Mouse (Mus musculus) thymus, adult 2 months (tissue): ENCODE measurements around the gene Nxph1. TPM values are rescaled to one million over a fixed set of nuclear protein-coding genes. Genes with fewer than 3 reads are reported as not detected.

Source experiments
- DNase-seq: peaks from one replicate; pipeline ENCODE4 v3.0.0; 2021
- H3K27ac ChIP-seq: fragments of 200-500 bp; 2 replicates; pipeline ENCODE4 v1.5.1; 2012; ENCODE audit warnings: low read length, control low read depth; ENCODE audit not compliant: control insufficient read depth, insufficient read depth
- H3K27me3 ChIP-seq: fragments of 200-500 bp; 2 replicates; pipeline ENCODE4 v1.6.1; 2012; ENCODE audit warnings: mild to moderate bottlenecking, low read length, moderate library complexity, mixed read lengths; ENCODE audit not compliant: control insufficient read depth, insufficient read depth
- H3K36me3 ChIP-seq: fragments of 200-500 bp; 2 replicates; pipeline ENCODE4 v1.6.1; 2012; ENCODE audit warnings: mild to moderate bottlenecking, low read length, moderate library complexity; ENCODE audit not compliant: control insufficient read depth, insufficient read depth
- H3K4me1 ChIP-seq: fragments of 200-500 bp; replicated peaks from 2 replicates; pipeline ENCODE4 v1.6.1; 2012; ENCODE audit warnings: low read length; ENCODE audit not compliant: control insufficient read depth, insufficient read depth
- H3K4me3 ChIP-seq: fragments of 200-500 bp; 2 replicates; pipeline ENCODE4 v1.5.1; 2012; ENCODE audit warnings: mild to moderate bottlenecking, low read length, control low read depth, moderate library complexity; ENCODE audit not compliant: control insufficient read depth, insufficient read depth
- CTCF ChIP-seq: fragments of 200-500 bp; IDR thresholded peaks from 2 replicates; pipeline ENCODE4 v1.5.1; 2012; ENCODE audit warnings: mild to moderate bottlenecking, control low read depth, low read length, moderate library complexity, borderline replicate concordance; ENCODE audit not compliant: control insufficient read depth, poor library complexity, insufficient read depth; ENCODE audit errors: extremely low read depth
- POLR2A ChIP-seq: fragments of 200-500 bp; IDR thresholded peaks from 2 replicates; pipeline ENCODE4 v1.6.1; 2012; ENCODE audit warnings: mild to moderate bottlenecking, low read length, control low read depth, moderate library complexity; ENCODE audit not compliant: control insufficient read depth, poor library complexity, insufficient read depth; ENCODE audit errors: extremely low read depth
- WGBS: fragments of 180-500 bp; shearing (Covaris S2); methylation state at CpG from one replicate; pipeline ENCODE4 v1.1.7; 2018; 5-methylcytosine and 5-hydroxymethylcytosine counted together
- polyA plus RNA-seq: library from polyadenylated mRNA; depleted of rRNA; stranded (reverse); fragments of >200 nt; gene quantifications from 2 replicates; pipeline ENCODE4 v1.2.3, GENCODE M21; 2012

Gene Nxph1
- polyA plus RNA-seq, 1 experiment = 0.11 TPM

DNA sequence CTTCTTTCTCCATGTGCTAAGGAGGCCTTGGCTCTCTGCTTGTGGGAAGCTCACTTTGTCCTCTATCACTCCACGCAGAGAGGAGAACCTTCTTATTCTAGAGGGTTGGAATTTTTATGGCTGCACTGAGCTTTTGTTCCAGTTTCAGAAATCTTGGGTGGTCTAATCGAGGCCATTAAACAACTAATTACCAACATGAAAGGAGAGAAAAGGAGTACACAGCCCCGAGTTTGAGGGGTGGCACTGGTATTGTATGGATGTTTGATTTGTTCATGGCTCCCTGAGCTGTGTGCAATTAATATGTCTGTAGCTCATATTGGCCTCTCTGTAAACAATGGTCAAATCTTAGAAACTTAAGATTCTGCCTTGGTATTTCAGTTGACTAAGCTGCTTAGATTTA, 54.5 kb downstream of the Nxph1 start:
- Histone ChIP-seq H3K4me1 (no peaks in the 10 kb centered on the region), H3K27ac (no peak overlapping the region), H3K36me3 (no peaks in the 10 kb centered on the region), H3K27me3 (no peaks in the 10 kb centered on the region), H3K4me3 (no peak overlapping the region)
- WGBS = 61% methylated on average over 3 of the region's 3 CpGs
- TF ChIP-seq POLR2A (no peak), CTCF (no peak)
- DNase-seq = no peak

DNA sequence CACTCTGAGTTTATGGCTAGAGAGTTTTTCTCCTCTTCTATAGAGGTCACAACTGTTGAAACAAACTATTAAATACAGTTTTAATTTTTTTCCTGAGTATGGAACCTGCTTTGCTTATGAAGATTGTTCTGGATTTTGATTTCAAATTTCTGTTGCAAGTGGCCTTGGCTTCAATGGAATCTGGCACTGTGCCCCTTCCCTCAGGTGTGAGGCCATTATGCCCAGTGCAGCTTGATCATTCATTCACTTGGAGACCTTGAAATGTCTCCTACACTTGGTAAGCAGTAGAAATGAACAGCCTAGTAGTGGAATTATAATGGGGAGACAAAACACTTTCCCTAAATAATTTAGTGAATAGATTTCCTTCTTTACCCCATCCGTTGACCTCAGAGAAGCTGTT, 78.4 kb downstream of the Nxph1 start:
- Histone ChIP-seq H3K27ac (no peak overlapping the region), H3K4me3 (no peak overlapping the region), H3K4me1 (no peaks in the 10 kb centered on the region), H3K36me3 (no peaks in the 10 kb centered on the region), H3K27me3 (no peaks in the 10 kb centered on the region)
- DNase-seq = no peak
- 98% methylated on average over 1 of the region's 1 CpGs for WGBS
- no peak for TF ChIP-seq CTCF
- TF ChIP-seq POLR2A = no peak

DNA sequence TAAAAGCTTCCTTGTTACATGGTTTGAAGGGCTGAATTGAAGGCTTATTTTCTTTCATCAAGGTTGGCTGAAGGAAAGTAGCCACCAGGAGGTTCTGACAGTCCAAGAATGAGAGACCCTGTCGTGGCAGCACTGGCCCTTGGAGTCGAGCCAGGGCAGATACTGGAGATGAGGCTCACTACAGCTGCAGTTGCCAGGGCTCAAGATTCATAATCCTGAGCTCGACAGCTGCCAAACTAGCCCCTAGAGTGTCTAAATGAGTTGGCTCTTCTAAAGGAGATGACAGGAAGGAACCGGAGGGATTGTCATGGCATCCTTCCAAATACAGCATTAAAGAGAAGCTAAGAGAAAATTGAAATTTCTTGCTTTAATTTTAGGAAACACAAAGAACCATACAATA, 78.9 kb downstream of the Nxph1 start:
- 81% methylated on average over 4 of the region's 4 CpGs for WGBS
- H3K27ac ChIP-seq = no peak overlapping the region
- H3K36me3 ChIP-seq = no peaks in the 10 kb centered on the region
- H3K4me3 ChIP-seq = no peak overlapping the region
- H3K27me3 ChIP-seq = no peaks in the 10 kb centered on the region
- DNase-seq = no peak
- no peaks in the 10 kb centered on the region for H3K4me1 ChIP-seq
- TF ChIP-seq POLR2A (no peak), CTCF (no peak)

DNA sequence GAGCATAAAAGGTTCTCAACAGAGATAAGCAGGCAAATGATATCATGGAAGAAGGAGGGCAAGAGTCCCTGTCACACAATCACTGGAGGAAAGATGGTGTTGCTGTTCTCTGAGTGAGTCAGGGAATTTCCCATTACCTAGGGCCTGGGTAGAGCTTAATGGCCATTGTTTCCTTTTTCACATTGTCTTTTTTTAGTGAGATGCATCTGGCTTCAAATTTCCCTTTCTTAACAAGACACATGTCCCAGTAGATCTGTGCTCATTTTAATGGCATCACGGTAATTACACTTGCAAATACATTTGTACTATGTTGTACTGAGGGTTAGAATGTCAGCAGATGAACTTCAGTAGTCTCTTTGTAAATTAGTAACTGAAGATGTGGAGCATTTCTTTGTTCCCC, 80.3 kb downstream of the Nxph1 start:
- 89% methylated on average over 1 of the region's 1 CpGs for WGBS
- DNase-seq = no peak
- Histone ChIP-seq H3K27me3 (no peaks in the 10 kb centered on the region), H3K36me3 (no peaks in the 10 kb centered on the region), H3K4me1 (no peaks in the 10 kb centered on the region), H3K27ac (no peak overlapping the region), H3K4me3 (no peak overlapping the region)
- TF ChIP-seq POLR2A = no peak
- no peak for TF ChIP-seq CTCF

DNA sequence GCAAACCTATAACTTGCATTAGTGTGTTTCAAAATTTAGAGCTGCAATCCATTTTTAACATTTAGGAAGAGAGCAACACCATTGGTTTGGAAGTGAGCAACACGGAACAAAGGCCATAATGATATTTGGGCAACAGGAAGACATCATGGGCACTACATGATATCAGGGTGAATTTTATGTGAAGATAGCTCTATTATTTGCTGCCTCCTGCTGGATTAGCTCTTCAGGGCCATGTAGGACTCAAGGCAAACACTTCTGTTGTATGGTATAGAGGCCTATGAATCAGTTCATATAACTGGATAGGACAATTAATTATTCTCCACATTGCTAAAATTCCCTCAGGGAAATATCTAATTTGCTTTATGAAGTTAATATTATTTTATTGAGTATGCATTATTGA, 91.1 kb downstream of the Nxph1 start:
- no peak for TF ChIP-seq CTCF
- TF ChIP-seq POLR2A = no peak
- Histone ChIP-seq H3K4me1 (no peaks in the 10 kb centered on the region), H3K27me3 (no peaks in the 10 kb centered on the region), H3K4me3 (no peak overlapping the region), H3K27ac (no peak overlapping the region), H3K36me3 (no peaks in the 10 kb centered on the region)
- DNase-seq = no peak
- WGBS = 88% methylated on average over 1 of the region's 1 CpGs

DNA sequence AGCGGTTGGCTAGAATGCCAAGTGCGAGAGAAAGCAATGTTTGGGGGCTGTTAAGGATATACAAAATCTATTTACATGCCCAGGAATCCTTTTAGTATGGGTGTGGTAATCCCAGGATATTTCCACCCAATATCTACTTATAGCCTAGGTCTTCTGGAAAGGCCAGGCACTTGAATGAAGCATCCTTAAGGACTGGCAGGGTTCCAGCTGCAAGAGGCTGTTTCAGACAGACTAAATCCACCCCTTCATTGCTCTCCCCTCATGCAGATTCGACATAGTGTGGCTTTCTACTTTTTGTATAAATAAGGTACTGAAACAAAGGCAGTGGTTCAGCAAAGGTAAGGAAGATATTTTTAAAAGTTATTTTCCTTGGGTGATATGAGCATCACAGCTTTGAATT, 92.8 kb downstream of the Nxph1 start:
- H3K36me3 ChIP-seq = no peaks in the 10 kb centered on the region
- no peak overlapping the region for H3K27ac ChIP-seq
- TF ChIP-seq POLR2A = no peak
- TF ChIP-seq CTCF = no peak
- H3K27me3 ChIP-seq = no peaks in the 10 kb centered on the region
- WGBS = 88% methylated on average over 3 of the region's 3 CpGs
- no peak for DNase-seq
- no peak overlapping the region for H3K4me3 ChIP-seq
- H3K4me1 ChIP-seq = no peaks in the 10 kb centered on the region

DNA sequence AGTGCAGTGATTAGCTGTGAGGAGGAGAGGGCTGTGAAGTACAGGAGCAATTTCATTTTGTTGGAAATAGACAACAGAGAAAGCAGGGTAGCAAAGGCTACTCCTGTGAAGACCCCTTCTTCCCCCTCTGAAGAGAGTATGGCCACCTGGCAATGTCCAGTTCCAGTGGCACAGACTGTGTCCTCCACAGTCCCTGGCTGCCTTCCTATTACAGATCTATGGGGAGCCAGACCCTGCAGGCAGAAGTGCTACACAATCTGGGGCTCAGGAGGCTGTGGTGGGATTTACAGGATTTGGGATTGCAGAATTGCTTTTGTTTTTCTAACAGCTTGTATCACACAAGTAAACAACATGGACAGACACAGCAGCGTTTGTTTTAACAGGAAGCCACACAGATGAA, 94.2 kb downstream of the Nxph1 start:
- Histone ChIP-seq H3K27ac (no peak overlapping the region), H3K4me1 (no peaks in the 10 kb centered on the region), H3K27me3 (no peaks in the 10 kb centered on the region), H3K4me3 (no peak overlapping the region), H3K36me3 (no peaks in the 10 kb centered on the region)
- no peak for DNase-seq
- TF ChIP-seq POLR2A (no peak), CTCF (no peak)
- WGBS = 26% methylated on average over 1 of the region's 1 CpGs

DNA sequence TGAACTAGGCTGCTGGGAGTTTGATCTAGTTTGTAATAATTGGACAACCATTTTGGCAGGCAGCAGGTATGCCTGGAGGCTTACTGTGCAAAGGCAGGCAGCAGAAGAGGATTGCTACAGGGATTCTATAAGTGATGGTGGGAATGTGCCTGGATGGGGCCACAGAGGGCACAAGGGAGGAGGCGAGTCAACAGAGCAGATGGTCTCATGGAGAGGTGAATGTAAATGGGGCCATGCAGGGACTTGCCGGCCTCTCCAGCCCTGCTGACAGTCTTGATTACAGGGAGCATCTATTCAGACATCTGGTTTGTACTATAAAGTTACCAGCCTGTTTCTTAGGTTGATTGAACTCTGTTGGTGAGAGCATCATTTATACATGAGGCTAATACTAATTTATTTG, 98.6 kb downstream of the Nxph1 start:
- no peak for DNase-seq
- no peak overlapping the region for H3K4me3 ChIP-seq
- H3K27ac ChIP-seq = no peak overlapping the region
- 69% methylated on average over 2 of the region's 2 CpGs for WGBS
- no peaks in the 10 kb centered on the region for H3K4me1 ChIP-seq
- H3K36me3 ChIP-seq = no peaks in the 10 kb centered on the region
- H3K27me3 ChIP-seq = no peaks in the 10 kb centered on the region
- no peak for TF ChIP-seq CTCF
- TF ChIP-seq POLR2A = no peak
